Mouse (Mus musculus) forebrain, embryonic 16.5 days (tissue): Measurements from ENCODE around the gene Shisal2b. TPM values are rescaled to one million over a fixed set of nuclear protein-coding genes. Genes with fewer than 3 reads are reported as not detected.

Source experiments
- ATAC-seq: fragments of 200-750 bp; cut with Nextera tagmentation; 2 replicates; pipeline ENCODE4 v1.8.0; 2017; ENCODE audit warnings: mild to moderate bottlenecking, moderate library complexity
- H3K27ac ChIP-seq: fragments of 300-500 bp; sonication (generic); 2 replicates; pipeline ENCODE4 v1.5.1; 2014; ENCODE audit warnings: low read length, control low read depth
- H3K27me3 ChIP-seq: fragments of 300-500 bp; sonication (generic); replicated peaks from 2 replicates; pipeline ENCODE4 v1.6.1; 2014; ENCODE audit warnings: low read length; ENCODE audit not compliant: control insufficient read depth, insufficient read depth
- H3K36me3 ChIP-seq: fragments of 300-500 bp; sonication (generic); 2 replicates; pipeline ENCODE4 v1.6.1; 2014; ENCODE audit not compliant: control insufficient read depth, insufficient read depth
- H3K4me1 ChIP-seq: fragments of 300-500 bp; sonication (generic); replicated peaks from 2 replicates; pipeline ENCODE4 v1.6.1; 2014; ENCODE audit warnings: low read length; ENCODE audit not compliant: control insufficient read depth, insufficient read depth
- H3K4me2 ChIP-seq: fragments of 300-500 bp; sonication (generic); 2 replicates; pipeline ENCODE4 v1.6.1; 2014; ENCODE audit warnings: mild to moderate bottlenecking, low read length, control low read depth
- H3K4me3 ChIP-seq: fragments of 300-500 bp; sonication (generic); replicated peaks from 2 replicates; pipeline ENCODE4 v1.5.1; 2014; ENCODE audit warnings: mild to moderate bottlenecking, low read length, control low read depth
- H3K9ac ChIP-seq: fragments of 300-500 bp; sonication (generic); replicated peaks from 2 replicates; pipeline ENCODE4 v1.6.1; 2014; ENCODE audit warnings: low read depth, low read length, control low read depth
- H3K9me3 ChIP-seq: fragments of 300-500 bp; sonication (generic); 2 replicates; pipeline ENCODE4 v1.6.1; 2016; ENCODE audit warnings: low read length; ENCODE audit not compliant: control insufficient read depth
- WGBS: fragments of 180-500 bp; shearing (Covaris S2); extraction: QIAGEN DNeasy Blood & Tissue Kit; methylation state at CpG from one replicate; pipeline ENCODE4 v1.1.7; 2014; 5-methylcytosine and 5-hydroxymethylcytosine counted together
- polyA plus RNA-seq: library from polyadenylated mRNA; unstranded; fragments of >200 nt; fragmentation: Nextera tagmentation; extraction: Ambion mirVana; gene quantifications from 2 replicates; pipeline ENCODE4 v1.2.1, GENCODE M21; 2015

Gene Shisal2b
- polyA plus RNA-seq, 1 experiment from 2014 or later: 0.48 TPM

DNA sequence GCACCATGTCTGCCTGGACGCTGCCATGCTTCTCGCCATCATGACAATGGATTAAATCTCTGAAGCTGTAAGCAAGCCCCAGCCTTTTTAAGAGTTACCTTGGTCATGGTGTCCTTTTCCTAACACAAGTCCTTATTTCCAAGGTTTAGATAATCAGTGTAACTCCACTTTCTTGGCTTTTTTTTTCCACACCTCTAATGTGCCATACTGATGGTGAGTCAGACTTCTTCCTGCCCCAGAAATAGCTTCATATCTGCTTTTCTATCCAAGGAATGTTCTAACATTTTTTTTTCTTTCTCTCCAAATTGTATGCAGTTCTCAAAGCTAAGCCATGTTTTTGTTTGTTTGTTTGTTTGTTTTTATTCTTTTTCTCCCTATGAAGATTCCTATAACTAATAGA is 6.2 kb upstream of the Shisal2b start:
- H3K27ac ChIP-seq: no peak overlapping the region
- H3K4me3 ChIP-seq: no peak overlapping the region
- no peaks in the 10 kb centered on the region for H3K36me3 ChIP-seq
- no peaks in the 10 kb centered on the region for H3K9me3 ChIP-seq
- WGBS: 83% methylated on average over 2 of the region's 2 CpGs
- no peak for ATAC-seq
- H3K27me3 ChIP-seq: no peaks in the 10 kb centered on the region
- no peaks in the 10 kb centered on the region for H3K4me1 ChIP-seq
- H3K9ac ChIP-seq: no peak overlapping the region
- H3K4me2 ChIP-seq: no peak overlapping the region

DNA sequence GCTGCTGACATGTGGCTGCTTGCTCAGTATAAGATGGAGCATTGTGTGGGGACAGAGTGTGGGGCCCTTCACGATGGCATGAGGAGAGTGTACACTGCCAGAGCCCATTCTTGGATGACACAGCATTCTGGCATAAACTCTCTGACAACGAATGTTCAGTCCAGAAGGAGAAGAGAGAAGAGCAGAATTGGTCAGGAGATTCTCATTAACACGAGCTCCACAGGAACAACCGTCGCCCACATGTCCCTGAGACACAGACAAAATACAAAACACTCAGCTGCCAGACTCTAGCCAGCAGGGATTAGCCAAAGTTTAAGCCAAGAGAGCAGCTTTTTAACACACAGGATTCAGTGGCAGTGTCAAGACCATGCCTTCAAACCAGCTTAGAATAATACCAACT is 3.0 kb upstream of the Shisal2b start:
- Histone ChIP-seq H3K4me1 (peaks cover 8% of the 10 kb centered on the region; the same call in 1 of the 2 replicates), H3K36me3 (no peaks in the 10 kb centered on the region), H3K4me3 (no peak overlapping the region), H3K27me3 (no peaks in the 10 kb centered on the region), H3K27ac (no peak overlapping the region), H3K9ac (no peak overlapping the region), H3K4me2 (no peak overlapping the region), H3K9me3 (no peaks in the 10 kb centered on the region)
- 69% methylated on average over 5 of the region's 5 CpGs for WGBS
- ATAC-seq: no peak

DNA sequence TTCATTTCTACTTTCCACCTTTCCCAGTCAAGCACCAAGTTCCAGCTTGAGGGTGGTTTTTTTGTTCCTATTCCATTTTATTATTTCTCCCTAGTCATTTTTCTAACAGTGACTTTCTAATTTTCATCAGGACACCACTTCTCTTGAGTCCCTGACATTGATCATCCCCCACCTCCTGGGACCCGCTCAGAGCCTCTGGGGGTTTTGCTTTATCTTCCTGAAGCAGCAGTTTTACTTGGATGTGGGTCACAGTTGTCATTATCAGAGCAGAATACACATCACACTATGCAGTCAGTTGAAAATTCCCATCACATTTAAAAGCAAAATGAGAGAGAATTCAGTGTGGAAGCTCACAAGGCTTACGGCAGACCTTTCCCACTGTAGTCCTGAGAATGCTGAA is 10.0 kb downstream of the Shisal2b start:
- Histone ChIP-seq H3K9ac (no peak overlapping the region), H3K9me3 (no peaks in the 10 kb centered on the region), H3K36me3 (no peaks in the 10 kb centered on the region), H3K4me1 (no peaks in the 10 kb centered on the region), H3K27ac (no peak overlapping the region), H3K27me3 (no peaks in the 10 kb centered on the region), H3K4me2 (no peak overlapping the region), H3K4me3 (no peak overlapping the region)
- no peak for ATAC-seq
- WGBS: 76% methylated on average over 2 of the region's 2 CpGs

DNA sequence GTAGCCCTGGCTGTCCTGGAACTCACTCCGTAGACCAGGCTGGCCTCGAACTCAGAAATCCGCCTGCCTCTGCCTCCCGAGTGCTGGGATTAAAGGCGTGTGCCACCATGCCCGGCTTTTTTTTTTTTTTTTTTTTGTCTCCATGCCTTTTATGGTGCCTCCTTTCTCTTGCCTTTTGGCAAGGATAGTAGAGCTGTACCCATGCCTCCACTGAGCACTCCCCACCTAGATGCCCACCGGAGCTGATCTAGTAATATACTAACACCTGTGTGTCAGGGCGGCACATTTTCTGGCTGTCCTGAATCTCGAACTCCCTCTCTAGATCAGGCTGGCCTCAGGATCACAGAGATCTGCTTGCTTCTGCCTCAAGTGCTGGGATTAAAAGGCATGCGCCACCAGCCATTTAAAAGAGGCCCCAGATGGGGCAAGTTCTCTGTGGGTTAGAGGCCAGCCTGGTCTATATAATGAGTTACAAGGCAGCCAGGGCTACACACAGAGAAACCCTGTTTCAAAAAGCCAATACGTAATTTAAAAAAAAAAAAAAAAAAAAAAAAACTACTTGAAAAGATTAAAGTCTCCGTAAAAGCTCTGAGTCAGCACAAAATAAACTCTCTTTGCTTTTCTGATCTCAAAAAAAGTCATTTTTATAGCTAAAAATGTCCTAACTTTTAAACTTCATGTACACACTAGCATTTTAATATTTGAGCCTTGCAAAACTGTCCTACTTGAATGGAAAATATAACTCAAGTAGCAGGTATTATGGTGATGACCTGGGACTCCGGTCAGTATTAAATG is 20.2 kb downstream of the Shisal2b start:
- no peak overlapping the region for H3K9ac ChIP-seq
- H3K27ac ChIP-seq: no peak overlapping the region

DNA sequence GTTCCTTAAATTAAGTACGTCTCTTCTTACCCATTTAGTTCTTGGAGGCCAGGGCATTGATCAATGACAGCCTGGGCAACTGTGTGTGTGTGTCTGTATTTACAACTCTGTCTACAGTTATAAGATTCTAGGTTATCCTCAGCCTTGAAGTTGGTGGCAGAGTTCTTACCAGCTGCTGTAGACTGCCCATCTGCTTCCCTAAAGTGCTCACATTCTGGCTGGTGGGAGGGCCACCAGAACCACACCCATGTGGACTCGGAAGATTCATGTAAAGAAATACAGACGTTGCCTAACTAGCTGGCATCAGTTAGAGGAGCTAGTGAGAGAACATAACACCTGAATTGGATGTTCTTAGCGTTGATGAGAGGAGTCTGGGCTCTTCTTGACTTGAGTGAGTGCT is 21.8 kb downstream of the Shisal2b start:
- Histone ChIP-seq H3K36me3 (peaks cover 2% of the 10 kb centered on the region; the same call in 1 of the 2 replicates), H3K4me1 (no peaks in the 10 kb centered on the region), H3K4me3 (no peak overlapping the region), H3K9me3 (no peaks in the 10 kb centered on the region), H3K4me2 (no peak overlapping the region), H3K9ac (no peak overlapping the region), H3K27me3 (no peaks in the 10 kb centered on the region), H3K27ac (no peak overlapping the region)
- 86% methylated on average over 4 of the region's 4 CpGs for WGBS
- no peak for ATAC-seq

More for the DNA sequence above, 20.2 kb downstream of the Shisal2b start:
- 84% methylated on average over 9 of the region's 13 CpGs for WGBS
- Histone ChIP-seq H3K27me3 (no peaks in the 10 kb centered on the region), H3K9me3 (no peaks in the 10 kb centered on the region), H3K36me3 (peaks cover 2% of the 10 kb centered on the region; the same call in 1 of the 2 replicates), H3K4me3 (no peak overlapping the region), H3K4me2 (no peak overlapping the region), H3K4me1 (no peaks in the 10 kb centered on the region)
- ATAC-seq: no peak

DNA sequence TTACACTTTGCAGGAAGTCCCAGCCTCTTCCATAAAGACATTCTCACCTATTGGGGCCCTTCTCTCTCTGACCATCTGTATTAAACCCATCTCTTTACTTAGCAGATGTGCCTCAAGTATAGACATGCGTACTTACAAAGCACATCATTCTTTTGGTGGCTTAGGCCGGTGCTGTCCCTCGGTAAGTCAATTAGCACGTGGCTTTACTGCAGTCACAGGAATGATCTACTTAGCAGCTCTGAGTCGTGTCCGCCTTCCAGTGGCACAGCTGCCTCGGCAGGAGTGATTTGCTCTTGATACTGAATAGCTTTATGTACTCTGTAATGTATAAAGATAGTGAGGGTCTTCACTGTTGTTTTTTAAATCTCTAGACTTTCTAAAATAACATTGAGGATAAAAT is 26.1 kb downstream of the Shisal2b start:
- no peak for ATAC-seq
- Histone ChIP-seq H3K36me3 (peaks cover 6% of the 10 kb centered on the region), H3K9me3 (no peaks in the 10 kb centered on the region), H3K4me1 (no peaks in the 10 kb centered on the region), H3K9ac (no peak overlapping the region), H3K4me3 (no peak overlapping the region), H3K4me2 (no peak overlapping the region), H3K27ac (no peak overlapping the region), H3K27me3 (no peaks in the 10 kb centered on the region)
- 81% methylated on average over 7 of the region's 7 CpGs for WGBS

DNA sequence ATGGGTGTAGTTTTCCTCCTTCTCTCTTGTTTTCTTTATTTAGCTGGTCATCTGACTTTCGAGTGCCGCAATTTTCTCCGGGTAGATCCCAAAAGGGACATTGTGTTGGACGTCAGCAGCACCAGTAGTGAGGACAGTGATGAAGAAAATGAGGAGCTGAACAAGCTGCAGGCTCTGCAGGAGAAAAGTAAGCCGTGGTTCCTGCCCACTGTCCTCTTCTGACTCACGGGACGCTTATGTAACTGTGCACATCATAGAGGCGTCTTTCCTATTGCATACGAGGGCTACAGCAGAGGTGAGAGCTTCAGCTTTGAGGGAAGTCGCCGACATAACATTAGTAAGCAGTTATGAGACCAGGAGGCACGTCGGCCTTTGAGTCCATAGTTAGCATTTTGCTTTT is 30.9 kb downstream of the Shisal2b start:
- Histone ChIP-seq H3K27me3 (no peaks in the 10 kb centered on the region), H3K9ac (no peak overlapping the region), H3K4me1 (no peaks in the 10 kb centered on the region), H3K4me2 (no peak overlapping the region), H3K27ac (no peak overlapping the region), H3K36me3 (peaks cover 15% of the 10 kb centered on the region), H3K9me3 (no peaks in the 10 kb centered on the region), H3K4me3 (no peak overlapping the region)
- no peak for ATAC-seq
- WGBS: 94% methylated on average over 13 of the region's 13 CpGs

DNA sequence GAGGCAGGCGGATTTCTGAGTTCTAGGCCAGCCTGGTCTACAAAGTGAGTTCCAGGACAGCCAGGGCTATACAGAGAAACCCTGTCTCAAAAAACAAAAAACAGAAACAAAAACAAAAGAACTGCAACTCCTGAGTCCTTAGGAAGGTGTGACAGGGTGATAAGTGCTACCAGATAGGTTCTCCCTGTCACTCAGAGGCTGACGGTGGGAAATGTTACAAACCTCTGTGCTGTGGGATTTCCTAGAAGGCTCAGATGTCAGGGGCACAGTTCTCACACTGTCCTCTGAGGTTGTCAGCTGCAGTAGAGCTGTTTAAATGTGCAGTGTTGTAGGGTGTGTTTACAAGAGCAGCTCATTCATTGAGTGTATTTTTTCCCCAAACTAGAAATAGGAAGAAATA is 38.2 kb downstream of the Shisal2b start:
- ATAC-seq: no peak
- WGBS: 88% methylated on average over 2 of the region's 2 CpGs
- Histone ChIP-seq H3K9me3 (no peaks in the 10 kb centered on the region), H3K36me3 (peaks cover 13% of the 10 kb centered on the region), H3K27me3 (no peaks in the 10 kb centered on the region), H3K4me3 (no peak overlapping the region), H3K4me2 (no peak overlapping the region), H3K9ac (no peak overlapping the region), H3K27ac (no peak overlapping the region), H3K4me1 (peaks cover 6% of the 10 kb centered on the region; the same call in 1 of the 2 replicates)

DNA sequence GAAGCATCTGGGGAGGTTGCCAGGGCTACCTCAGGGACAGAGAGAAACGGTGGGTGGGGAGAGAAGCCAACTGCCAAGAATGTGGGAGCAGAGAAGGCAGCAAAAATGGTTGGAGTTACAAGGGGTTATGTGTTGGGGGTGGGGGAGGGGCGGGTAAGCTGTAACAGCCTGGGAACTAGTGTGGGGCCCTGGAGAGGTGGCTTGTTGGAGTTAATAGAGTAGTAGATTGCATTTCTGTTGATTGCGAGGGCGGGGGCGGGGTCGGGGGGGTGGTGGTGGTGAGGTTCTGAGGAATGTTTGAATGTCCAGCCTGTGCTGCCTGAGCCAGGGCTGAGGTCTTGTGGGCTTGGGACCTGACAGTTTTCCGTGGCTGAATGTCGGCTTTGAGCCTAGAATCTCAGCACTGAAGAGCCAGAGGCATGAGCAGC is 41.3 kb downstream of the Shisal2b start:
- 42% methylated on average over 8 of the region's 8 CpGs for WGBS
- H3K9me3 ChIP-seq: no peaks in the 10 kb centered on the region
- H3K4me2 ChIP-seq: no peak overlapping the region

More for the DNA sequence above, 41.3 kb downstream of the Shisal2b start:
- peaks cover 16% of the 10 kb centered on the region for H3K4me1 ChIP-seq
- no peaks in the 10 kb centered on the region for H3K27me3 ChIP-seq
- H3K9ac ChIP-seq: no peak overlapping the region
- ATAC-seq: no peak
- H3K36me3 ChIP-seq: no peaks in the 10 kb centered on the region
- no peak overlapping the region for H3K27ac ChIP-seq
- no peak overlapping the region for H3K4me3 ChIP-seq
